Mouse (Mus musculus) liver, embryonic 16.5 days (tissue): Measurements from ENCODE around the gene Glod4. TPM values are rescaled to one million over a fixed set of nuclear protein-coding genes. Genes with fewer than 3 reads are reported as not detected.

ENCODE experiments used
- ATAC-seq: fragments of 200-750 bp; cut with Nextera tagmentation; 2 replicates; pipeline ENCODE4 v1.8.0; 2017; ENCODE audit warnings: low read depth, mild to moderate bottlenecking, moderate number of reproducible peaks, moderate library complexity
- H3K27ac ChIP-seq: fragments of 300-500 bp; sonication (generic); 2 replicates; pipeline ENCODE4 v1.5.1; 2014; ENCODE audit warnings: mild to moderate bottlenecking, low read length
- H3K27me3 ChIP-seq: fragments of 300-500 bp; sonication (generic); 2 replicates; pipeline ENCODE4 v1.6.1; 2014; ENCODE audit warnings: low read depth, low read length, mixed read lengths; ENCODE audit not compliant: control insufficient read depth, insufficient read depth
- H3K36me3 ChIP-seq: fragments of 300-500 bp; sonication (generic); 2 replicates; pipeline ENCODE4 v1.6.1; 2014; ENCODE audit warnings: mild to moderate bottlenecking; ENCODE audit not compliant: control insufficient read depth, insufficient read depth
- H3K4me1 ChIP-seq: fragments of 300-500 bp; sonication (generic); 2 replicates; pipeline ENCODE4 v1.6.1; 2014; ENCODE audit warnings: low read depth, low read length, mixed read lengths; ENCODE audit not compliant: control insufficient read depth
- H3K4me2 ChIP-seq: fragments of 300-500 bp; sonication (generic); 2 replicates; pipeline ENCODE4 v1.6.1; 2014; ENCODE audit warnings: low read depth, low read length, mixed read lengths
- H3K4me3 ChIP-seq: fragments of 300-500 bp; sonication (generic); 2 replicates; pipeline ENCODE4 v1.5.1; 2014; ENCODE audit warnings: low read depth, mild to moderate bottlenecking, low read length
- H3K9ac ChIP-seq: fragments of 300-500 bp; sonication (generic); 2 replicates; pipeline ENCODE4 v1.6.1; 2014; ENCODE audit warnings: low read depth, low read length
- H3K9me3 ChIP-seq: fragments of 300-500 bp; sonication (generic); replicated peaks from 2 replicates; pipeline ENCODE4 v1.6.1; 2016; ENCODE audit warnings: low read length; ENCODE audit not compliant: control insufficient read depth
- WGBS: fragments of 180-500 bp; shearing (Covaris S2); extraction: QIAGEN DNeasy Blood & Tissue Kit; methylation state at CpG from one replicate; pipeline ENCODE4 v1.1.7; 2014; ENCODE audit not compliant: insufficient replicate concordance; 5-methylcytosine and 5-hydroxymethylcytosine counted together
- polyA plus RNA-seq: library from polyadenylated mRNA; unstranded; fragments of >200 nt; fragmentation: Nextera tagmentation; extraction: Ambion mirVana; gene quantifications from 2 replicates; pipeline ENCODE4 v1.2.1, GENCODE M21; 2015

The Glod4 gene
- polyA plus RNA-seq, 1 experiment from 2014 or later = 47.4 TPM

GRCm38 (mm10) chr11:76201761-76202674 is 41.5 kb downstream of the Glod4 start:
- no peaks in the 10 kb centered on the region for H3K9me3 ChIP-seq
- no peak overlapping the region for H3K27ac ChIP-seq
- peak overlapping the region; percentile 69 for H3K4me3 ChIP-seq
- under 1% methylated on average over 89 of the region's 90 CpGs for WGBS
- peak overlapping the region; percentile 67 for H3K9ac ChIP-seq
- H3K27me3 ChIP-seq = peaks cover 29% of the 10 kb centered on the region
- peak overlapping the region; percentile 97 for H3K4me2 ChIP-seq
- peaks cover 8% of the 10 kb centered on the region for H3K4me1 ChIP-seq
- ATAC-seq = peak; percentile 98
- no peaks in the 10 kb centered on the region for H3K36me3 ChIP-seq

- ATAC-seq = no peak
- no peaks in the 10 kb centered on the region for H3K36me3 ChIP-seq
- no peak overlapping the region for H3K9ac ChIP-seq
- H3K4me1 ChIP-seq = peaks cover 5% of the 10 kb centered on the region
- H3K4me3 ChIP-seq = no peak overlapping the region
- peaks cover 18% of the 10 kb centered on the region for H3K27me3 ChIP-seq
- H3K9me3 ChIP-seq = no peaks in the 10 kb centered on the region
- WGBS = 45% methylated on average over 8 of the region's 8 CpGs
- no peak overlapping the region for H3K27ac ChIP-seq
- no peak overlapping the region for H3K4me2 ChIP-seq
These were observed 46.5 kb downstream of the Glod4 start for GRCm38 (mm10) chr11:76196977-76197469.

- no peaks in the 10 kb centered on the region for H3K9me3 ChIP-seq
- H3K4me3 ChIP-seq = no peak overlapping the region
- ATAC-seq = no peak
- WGBS = 55% methylated on average over 8 of the region's 8 CpGs
- H3K4me1 ChIP-seq = peaks cover under 1% of the 10 kb centered on the region
- H3K9ac ChIP-seq = no peak overlapping the region
- H3K27me3 ChIP-seq = peaks cover 12% of the 10 kb centered on the region
- H3K36me3 ChIP-seq = no peaks in the 10 kb centered on the region
- H3K27ac ChIP-seq = no peak overlapping the region
- H3K4me2 ChIP-seq = no peak overlapping the region
These were observed 47.1 kb downstream of the Glod4 start for GRCm38 (mm10) chr11:76196275-76196976.

GRCm38 (mm10) chr11:76186908-76187307 is 56.6 kb downstream of the Glod4 start:
- no peak overlapping the region for H3K9ac ChIP-seq
- ATAC-seq = no peak
- H3K27ac ChIP-seq = no peak overlapping the region
- H3K4me3 ChIP-seq = no peak overlapping the region
- H3K9me3 ChIP-seq = no peaks in the 10 kb centered on the region
- H3K4me1 ChIP-seq = no peaks in the 10 kb centered on the region
- no peak overlapping the region for H3K4me2 ChIP-seq
- no peaks in the 10 kb centered on the region for H3K36me3 ChIP-seq
- WGBS = 71% methylated on average over 6 of the region's 6 CpGs
- no peaks in the 10 kb centered on the region for H3K27me3 ChIP-seq

- H3K27me3 ChIP-seq = no peaks in the 10 kb centered on the region
- no peak for ATAC-seq
- no peak overlapping the region for H3K27ac ChIP-seq
- WGBS = 73% methylated on average over 4 of the region's 4 CpGs
- no peaks in the 10 kb centered on the region; the same call in 1 of the 2 replicates for H3K4me1 ChIP-seq
- no peaks in the 10 kb centered on the region for H3K36me3 ChIP-seq
- no peak overlapping the region for H3K4me3 ChIP-seq
- H3K9ac ChIP-seq = no peak overlapping the region
- no peak overlapping the region for H3K4me2 ChIP-seq
- no peaks in the 10 kb centered on the region for H3K9me3 ChIP-seq
These were observed 59.8 kb downstream of the Glod4 start for GRCm38 (mm10) chr11:76183745-76184144.

GRCm38 (mm10) chr11:76180146-76180540 is 63.4 kb downstream of the Glod4 start:
- H3K4me3 ChIP-seq = peak overlapping the region; percentile 93
- H3K36me3 ChIP-seq = no peaks in the 10 kb centered on the region
- no peaks in the 10 kb centered on the region for H3K9me3 ChIP-seq
- H3K27ac ChIP-seq = no peak overlapping the region
- H3K4me2 ChIP-seq = peak overlapping the region; percentile 90
- H3K9ac ChIP-seq = peak overlapping the region; percentile 81
- no peak for ATAC-seq
- no peaks in the 10 kb centered on the region for H3K27me3 ChIP-seq
- WGBS = 11% methylated on average over 7 of the region's 7 CpGs
- peaks cover 5% of the 10 kb centered on the region for H3K4me1 ChIP-seq

- peaks cover 5% of the 10 kb centered on the region for H3K4me1 ChIP-seq
- no peaks in the 10 kb centered on the region for H3K36me3 ChIP-seq
- no peaks in the 10 kb centered on the region for H3K9me3 ChIP-seq
- peak within 1 kb of the TSS; percentile 81 for H3K9ac ChIP-seq
- peak; percentile 91 for ATAC-seq
- H3K27ac ChIP-seq = peak within 1 kb of the TSS; percentile 70
- peak within 1 kb of the TSS; percentile 93 for H3K4me3 ChIP-seq
- no peaks in the 10 kb centered on the region for H3K27me3 ChIP-seq
- under 1% methylated on average over 37 of the region's 37 CpGs for WGBS
- peak within 1 kb of the TSS; percentile 90 for H3K4me2 ChIP-seq
These were observed 63.9 kb downstream of the Glod4 start, which contains the start of the genes Vps53 and Fam57a for GRCm38 (mm10) chr11:76179495-76180145. Gene Vps53 (minus strand): TSS chr11:76179647. Gene Fam57a (plus strand): TSS chr11:76179671.

GRCm38 (mm10) chr11:76178726-76179494 is 64.6 kb downstream of the Glod4 start:
- 1% methylated on average over 28 of the region's 28 CpGs for WGBS

More at GRCm38 (mm10) chr11:76178726-76179494, 64.6 kb downstream of the Glod4 start:
- H3K4me3 ChIP-seq = peak overlapping the region; percentile 93
- no peaks in the 10 kb centered on the region for H3K27me3 ChIP-seq
- H3K36me3 ChIP-seq = no peaks in the 10 kb centered on the region
- H3K9me3 ChIP-seq = no peaks in the 10 kb centered on the region
- H3K9ac ChIP-seq = peak overlapping the region; percentile 81
- peak overlapping the region; percentile 70 for H3K27ac ChIP-seq
- peak; percentile 77 for ATAC-seq
- peaks cover 5% of the 10 kb centered on the region for H3K4me1 ChIP-seq
- H3K4me2 ChIP-seq = peak overlapping the region; percentile 90
